Mouse (Mus musculus): ENCODE results near the gene Thbs3.
A peak's percentile ranks its signal among the peaks of the same experiment; 100 is the strongest.

The Thbs3 gene

DNA sequence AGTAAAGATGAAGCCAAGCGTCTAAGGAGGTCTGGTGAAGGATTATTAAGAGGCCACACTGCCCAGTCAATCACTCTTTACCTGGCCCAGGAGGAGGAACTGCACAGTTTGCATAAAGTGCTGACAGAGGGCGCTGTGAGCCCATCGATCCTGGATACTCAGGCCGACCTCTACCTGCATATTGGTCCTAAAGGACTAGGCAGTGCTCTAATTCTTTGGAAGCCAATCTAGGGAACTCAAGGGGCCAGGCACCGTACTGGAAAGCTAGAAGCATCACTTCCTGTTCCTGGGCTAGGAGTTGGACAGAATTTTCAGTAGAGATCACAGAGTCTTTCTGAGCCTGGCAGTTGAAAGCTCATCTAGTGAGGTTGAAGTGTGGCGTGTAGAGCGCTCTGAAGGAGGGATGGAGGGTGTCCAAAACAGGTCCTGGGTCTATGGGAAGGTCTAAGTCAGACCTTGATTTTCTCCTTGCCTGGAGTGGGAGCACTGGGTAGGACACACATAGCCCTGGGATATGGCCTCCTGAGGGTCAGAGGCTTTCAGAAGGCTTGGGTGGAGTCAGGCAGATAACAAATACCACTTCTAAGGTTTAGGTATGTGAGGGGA is 35.6 kb downstream of the Thbs3 start:
- DNase-seq (ENCODE audit: low spot score in 2 of 2) = no peak

DNA sequence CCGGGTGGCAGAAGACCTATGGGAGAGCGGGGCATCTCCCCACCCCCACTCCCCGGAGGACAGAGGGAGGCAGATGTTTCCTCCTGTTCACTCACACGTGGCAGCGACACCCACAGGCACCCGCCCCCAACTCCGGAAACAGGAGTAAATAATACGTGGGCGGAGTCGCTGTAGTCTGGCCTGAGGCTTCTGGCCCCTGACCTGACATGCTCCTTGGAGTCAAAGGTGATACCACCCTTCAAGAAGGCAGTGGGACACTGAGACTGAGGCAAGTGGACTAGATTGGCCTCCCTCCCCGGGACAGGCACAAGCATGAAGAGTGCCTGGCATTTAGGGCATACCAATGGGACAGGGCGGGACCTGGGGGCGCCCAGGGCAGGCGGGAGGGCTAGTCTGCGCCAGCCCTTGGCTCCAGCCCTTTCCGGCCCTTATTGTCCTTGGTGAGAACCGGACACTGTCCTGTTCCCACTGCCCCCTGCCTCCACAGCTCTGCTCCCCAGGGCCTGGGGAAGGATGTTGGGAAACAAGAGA is 36.5 kb downstream of the Thbs3 start:
- no peak for DNase-seq (ENCODE audit: low spot score in 2 of 2)

DNA sequence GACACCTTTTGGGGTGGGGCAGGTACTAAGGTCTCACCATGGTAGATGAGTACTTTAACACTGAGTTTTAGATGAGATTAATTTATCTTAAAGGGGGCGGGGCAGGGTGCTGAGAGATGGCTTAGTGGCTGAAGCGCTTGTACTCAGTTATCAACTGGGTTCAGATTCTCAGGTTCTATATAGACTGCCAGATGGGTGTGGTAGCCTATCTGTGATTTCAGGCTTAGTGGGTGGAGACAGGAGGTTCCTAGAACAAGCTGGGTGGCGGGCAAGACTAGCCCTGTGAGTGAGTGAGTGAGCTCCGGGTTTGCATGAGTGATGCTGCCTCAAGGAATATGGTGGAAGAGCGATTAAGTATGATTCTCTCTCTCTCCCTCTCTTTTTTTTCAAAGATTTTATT is 40.0 kb downstream of the Thbs3 start:
- DNase-seq (ENCODE audit: low spot score in 2 of 2) = no peak

DNA sequence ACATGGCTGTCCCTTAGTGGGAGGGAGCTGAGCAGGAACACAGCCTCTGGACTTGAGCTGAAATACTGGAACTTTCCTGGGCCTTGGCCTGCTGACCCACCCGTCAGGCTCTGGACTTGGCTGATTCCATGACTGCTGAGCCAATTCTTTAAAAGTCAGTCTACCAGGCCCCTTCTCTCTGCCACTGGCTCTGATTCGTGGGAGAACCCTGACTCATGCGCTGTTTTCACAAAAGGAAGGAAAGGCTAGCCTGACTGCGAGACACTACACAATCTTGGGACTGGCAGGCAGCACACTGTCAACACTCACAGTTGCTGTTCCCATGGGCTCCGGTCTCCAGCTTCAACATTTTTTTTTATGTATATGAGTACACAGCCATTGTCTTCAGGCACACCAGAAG is 41.2 kb downstream of the Thbs3 start:
- no peak for DNase-seq (ENCODE audit: low spot score in 2 of 2)

DNA sequence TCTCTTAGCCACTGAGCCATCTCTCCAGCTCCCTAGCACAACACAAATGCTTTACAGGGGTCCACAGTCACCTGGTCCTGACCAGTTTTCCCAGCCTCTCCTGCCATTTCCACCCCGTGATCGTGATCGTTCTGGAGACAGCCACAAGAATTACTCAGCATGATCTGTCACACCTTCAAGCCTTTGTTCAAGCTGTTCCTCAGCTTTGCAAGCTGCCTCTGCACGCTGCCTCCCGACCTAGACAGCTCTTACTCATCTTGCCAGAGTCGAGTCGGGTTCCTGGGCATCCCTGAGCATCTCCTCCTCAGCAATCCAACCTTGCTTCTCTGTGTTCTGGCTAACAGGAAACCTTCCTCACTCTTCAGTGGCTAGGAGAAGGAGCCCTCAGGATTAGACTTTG is 44.1 kb downstream of the Thbs3 start, which contains the start of gene Dpm3:
Gene Dpm3 (plus strand): TSS at position 283 of the 400 bp plus-strand sequence.
- no peak for DNase-seq (ENCODE audit: low spot score in 2 of 2)

DNA sequence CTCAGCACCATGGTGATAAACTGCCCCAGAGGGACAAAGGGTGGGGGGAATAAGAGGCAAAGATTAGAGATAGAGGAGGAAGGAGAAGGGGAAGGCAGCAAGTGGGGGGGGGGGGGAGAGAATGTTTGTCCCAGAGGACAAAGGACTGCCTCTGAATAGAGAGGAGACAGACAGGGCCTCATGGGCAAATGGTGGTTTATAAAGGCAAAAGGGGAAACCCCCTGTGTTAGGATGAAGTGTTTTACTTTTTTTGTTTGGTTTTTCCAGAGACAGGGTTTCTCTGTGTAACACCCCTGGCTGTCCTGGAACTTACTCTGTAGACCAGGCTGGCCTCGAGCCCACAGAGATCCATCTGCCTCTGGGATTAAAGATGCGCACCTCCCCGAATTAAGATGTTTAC is 45.2 kb downstream of the Thbs3 start:
- no peak for DNase-seq (ENCODE audit: low spot score in 2 of 2)

DNA sequence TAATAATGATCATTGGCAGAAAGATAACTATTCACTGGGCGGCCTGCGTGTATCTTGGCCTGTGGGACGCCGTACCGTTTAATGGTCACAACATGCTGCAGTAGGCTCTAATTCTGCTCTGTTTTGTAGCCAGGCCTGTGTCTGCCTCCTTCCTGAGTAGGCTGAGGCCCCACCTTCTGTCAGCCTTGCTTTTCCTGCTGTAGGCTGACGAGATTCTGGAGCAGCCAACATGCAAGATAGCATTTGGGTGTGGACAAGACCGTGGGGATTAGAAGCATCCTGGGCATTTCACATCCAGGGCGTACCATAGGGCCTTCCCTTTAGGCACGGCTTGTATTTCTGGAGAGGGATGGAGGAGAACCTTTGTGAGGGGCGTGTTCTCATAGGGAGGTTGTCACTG is 47.4 kb downstream of the Thbs3 start:
- no peak for DNase-seq (ENCODE audit: low spot score in 2 of 2)

DNA sequence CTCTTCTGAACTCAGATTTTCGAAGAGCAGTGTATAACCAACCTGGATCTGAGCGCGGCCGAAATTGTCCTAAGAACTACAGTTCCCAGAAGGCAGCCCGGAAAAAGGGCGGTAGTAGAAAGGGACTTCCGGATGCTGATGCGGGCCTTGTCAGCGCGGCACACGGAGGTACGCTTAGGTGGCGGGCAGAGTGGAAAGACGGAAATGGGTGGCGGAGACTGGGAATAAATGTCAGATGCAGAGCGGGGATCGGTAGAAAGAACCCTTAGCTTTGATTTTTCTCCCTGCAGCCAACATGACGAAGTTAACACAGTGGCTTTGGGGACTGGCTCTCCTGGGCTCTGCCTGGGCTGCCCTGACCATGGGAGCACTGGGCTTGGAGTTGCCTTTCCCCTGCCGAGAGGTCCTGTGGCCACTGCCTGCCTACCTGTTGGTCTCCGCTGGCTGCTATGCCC is 51.5 kb downstream of the Thbs3 start:
- DNase-seq (ENCODE audit: low spot score in 2 of 2) = peak in 1 of 2 experiments; percentile 72

DNA sequence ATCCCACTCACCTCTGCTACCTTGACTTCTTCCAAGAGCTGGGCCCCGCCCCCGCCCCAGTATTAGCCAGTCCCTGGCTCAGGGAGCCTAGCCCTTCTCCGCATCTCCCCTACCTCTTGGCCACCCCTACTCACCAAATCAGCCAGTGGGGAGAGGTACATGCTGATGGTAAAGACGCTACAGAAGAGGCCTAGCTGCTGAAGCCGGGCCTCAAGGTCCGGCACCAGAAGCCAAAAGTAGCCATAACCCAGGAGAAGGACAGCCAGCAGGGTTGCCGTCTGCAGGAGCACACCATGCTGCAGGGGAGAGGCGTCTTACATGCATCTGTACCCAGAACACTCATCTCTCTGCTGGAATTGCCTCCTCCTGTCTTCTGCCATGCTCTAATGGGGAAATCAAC is 53.9 kb downstream of the Thbs3 start:
- no peak for DNase-seq (ENCODE audit: low spot score in 2 of 2)

DNA sequence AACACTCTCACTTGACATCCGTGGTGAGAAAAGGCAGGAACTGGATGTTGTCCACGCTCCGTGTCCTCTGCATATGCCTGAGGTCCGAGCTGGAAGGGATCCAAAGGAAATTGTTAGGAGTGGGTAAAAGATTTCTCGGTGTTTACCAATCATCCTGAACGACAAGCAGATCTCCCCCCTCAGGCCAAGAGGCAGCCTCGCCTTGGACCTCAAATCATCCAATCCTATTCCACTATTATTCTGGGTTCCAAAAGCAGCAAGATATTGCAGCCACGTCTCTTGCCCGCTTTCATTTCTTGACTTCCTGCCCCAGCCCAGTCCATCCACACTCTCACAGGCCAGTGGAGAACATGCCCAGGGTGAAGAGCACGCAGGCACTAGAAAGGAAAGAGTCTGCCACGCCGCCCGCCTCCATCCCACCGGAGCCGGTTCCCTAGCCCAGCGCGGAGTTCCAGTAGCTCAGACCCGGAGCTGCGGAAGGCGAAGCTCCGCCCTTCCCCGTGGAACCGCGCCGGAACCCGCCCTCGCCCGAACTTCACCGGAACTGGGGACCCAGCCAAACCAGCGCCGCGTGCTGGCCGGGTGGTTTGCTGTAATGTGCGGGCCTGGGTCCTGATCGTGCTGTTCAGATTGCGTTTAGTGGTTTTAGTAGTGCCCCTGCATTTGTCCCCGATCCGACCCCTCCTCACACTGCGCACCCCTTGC is 55.2 kb downstream of the Thbs3 start, which contains the start of gene Slc50a1:
Gene Slc50a1 (minus strand): TSS at position 520 of the 705 bp plus-strand sequence.
- peak; percentile 45 to 76 for DNase-seq (ENCODE audit: low spot score in 2 of 2)

DNA sequence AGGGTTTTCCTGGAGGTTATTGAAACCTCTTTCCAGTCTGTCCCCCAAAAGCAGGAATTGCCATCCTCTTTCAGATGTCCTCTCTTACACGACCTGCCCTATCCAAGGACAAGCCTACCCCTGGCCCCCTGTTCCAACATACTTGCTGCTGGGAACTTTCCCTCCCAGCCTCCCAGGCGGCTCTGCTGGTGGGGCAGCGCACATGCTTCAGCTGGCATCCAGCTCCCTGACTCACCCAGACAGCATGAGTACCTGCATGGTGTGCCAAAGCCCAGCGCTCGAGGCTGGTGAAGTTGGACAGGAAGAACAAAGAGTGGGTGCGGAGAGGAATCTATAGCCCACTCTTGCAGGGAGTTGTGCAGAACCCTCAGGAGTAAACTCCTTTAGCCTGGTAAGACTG is 55.9 kb downstream of the Thbs3 start:
- DNase-seq (ENCODE audit: low spot score in 2 of 2) = peak in 1 of 2 experiments; percentile 38

DNA sequence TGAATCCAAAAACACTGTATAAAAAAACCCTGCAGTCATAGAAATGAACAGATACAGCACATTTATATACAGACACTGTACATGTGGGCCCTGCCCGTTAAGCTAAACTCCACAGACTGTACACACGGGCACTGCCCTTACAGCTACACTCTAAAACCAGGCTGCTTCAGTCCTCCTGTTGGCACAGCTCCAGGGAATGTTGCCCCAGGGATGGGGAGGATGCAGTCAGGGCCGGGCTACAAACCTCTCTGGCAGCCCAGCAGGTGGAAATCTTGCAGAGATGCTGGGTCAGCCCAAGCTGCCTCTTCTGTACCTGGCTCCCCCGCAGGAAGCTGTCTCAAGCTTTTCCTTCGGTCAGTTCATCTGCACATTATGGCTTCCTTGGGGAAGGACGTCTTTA is 56.8 kb downstream of the Thbs3 start:
- no peak for DNase-seq (ENCODE audit: low spot score in 2 of 2)

DNA sequence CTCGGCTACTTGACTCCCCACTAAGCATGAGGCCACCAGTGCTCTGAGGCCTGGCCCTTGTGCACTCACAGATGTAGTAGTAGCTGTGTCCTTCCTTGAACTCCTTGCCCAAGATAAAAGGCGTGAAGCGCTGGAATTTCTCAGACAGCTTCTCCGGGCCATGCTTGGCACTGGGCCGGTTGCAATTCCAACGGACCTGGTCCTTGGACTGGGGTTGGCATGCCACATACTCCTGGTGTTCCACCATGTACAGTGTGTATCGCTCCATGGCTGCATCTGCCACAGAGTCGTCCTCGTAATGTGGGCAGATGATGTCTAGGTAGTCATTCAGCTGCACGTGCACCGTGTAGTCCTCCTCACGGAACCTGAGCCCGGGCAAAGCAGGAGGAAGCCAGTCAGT is 61.1 kb downstream of the Thbs3 start:
- DNase-seq (ENCODE audit: low spot score in 2 of 2) = no peak
